Mouse (Mus musculus) hindbrain, embryonic 14.5 days (tissue): Measurements from ENCODE around the gene Hvcn1. TPM values are rescaled to one million over a fixed set of nuclear protein-coding genes. Genes with fewer than 3 reads are reported as not detected.

Experiments used
- ATAC-seq: fragments of 200-750 bp; cut with Nextera tagmentation; 2 replicates; pipeline ENCODE4 v1.8.0; 2017; ENCODE audit warnings: moderate number of reproducible peaks, mild to moderate bottlenecking, moderate TSS enrichment, moderate library complexity; ENCODE audit not compliant: low FRiP score
- DNase-seq: peaks from one replicate; pipeline ENCODE4 v3.0.0-alpha.2; 2015; ENCODE audit warnings: low spot score
- H3K27ac ChIP-seq: fragments of 300-500 bp; sonication (generic); 2 replicates; pipeline ENCODE4 v1.5.1; 2014; ENCODE audit warnings: mild to moderate bottlenecking, moderate library complexity
- H3K27me3 ChIP-seq: fragments of 300-500 bp; sonication (generic); 2 replicates; pipeline ENCODE4 v1.6.1; 2014; ENCODE audit warnings: mild to moderate bottlenecking, low read length, mixed read lengths; ENCODE audit not compliant: control insufficient read depth, insufficient read depth
- H3K36me3 ChIP-seq: fragments of 300-500 bp; sonication (generic); replicated peaks from 2 replicates; pipeline ENCODE4 v1.6.1; 2014; ENCODE audit not compliant: control insufficient read depth, insufficient read depth
- H3K4me1 ChIP-seq: fragments of 300-500 bp; sonication (generic); replicated peaks from 2 replicates; pipeline ENCODE4 v1.6.1; 2014; ENCODE audit warnings: antibody characterized with exemption, low read length, mixed read lengths; ENCODE audit not compliant: control insufficient read depth, insufficient read depth
- H3K4me2 ChIP-seq: fragments of 300-500 bp; sonication (generic); replicated peaks from 2 replicates; pipeline ENCODE4 v1.6.1; 2014; ENCODE audit warnings: mild to moderate bottlenecking, moderate library complexity
- H3K4me3 ChIP-seq: fragments of 300-500 bp; sonication (generic); replicated peaks from 2 replicates; pipeline ENCODE4 v1.5.1; 2014; ENCODE audit warnings: mild to moderate bottlenecking, low read length
- H3K9ac ChIP-seq: fragments of 300-500 bp; sonication (generic); 2 replicates; pipeline ENCODE4 v1.6.1; 2014
- H3K9me3 ChIP-seq: fragments of 300-500 bp; sonication (generic); 2 replicates; pipeline ENCODE4 v1.6.1; 2016; ENCODE audit warnings: low read length; ENCODE audit not compliant: control insufficient read depth
- WGBS: fragments of 180-500 bp; shearing (Covaris S2); extraction: QIAGEN DNeasy Blood & Tissue Kit; methylation state at CpG from one replicate; pipeline ENCODE4 v1.1.7; 2014; 5-methylcytosine and 5-hydroxymethylcytosine counted together
- polyA plus RNA-seq: library from polyadenylated mRNA; unstranded; fragments of >200 nt; fragmentation: Nextera tagmentation; extraction: Ambion mirVana; gene quantifications from 2 replicates; pipeline ENCODE4 v1.2.1, GENCODE M21; 2014

Hvcn1 gene
- polyA plus RNA-seq, result 1.2 and 1.5 TPM in 2 replicates

DNA sequence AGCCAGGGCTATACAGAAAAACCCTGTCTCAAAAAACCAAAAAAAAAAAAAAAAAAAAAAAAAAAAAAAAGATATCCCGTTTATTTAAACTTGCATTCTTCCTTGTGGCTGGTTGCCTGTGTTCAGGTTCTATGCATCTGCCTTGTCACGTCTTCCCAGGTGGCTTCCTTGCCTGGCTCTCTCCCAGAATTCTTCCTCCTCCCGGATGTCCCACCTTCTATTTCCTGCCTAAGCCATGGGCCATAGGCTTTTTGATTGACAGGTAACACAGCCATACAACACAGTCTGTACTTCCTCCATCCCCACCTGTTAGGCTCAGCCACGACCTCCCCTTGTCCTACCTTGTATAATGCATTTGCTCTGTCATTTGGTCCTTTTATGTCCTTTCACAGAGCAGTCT, at the start of gene Hvcn1:
Gene Hvcn1, plus strand, starts transcription at position 330 of the 400 bp plus-strand sequence.
- DNase-seq (no peak), ATAC-seq (no peak)
- H3K4me3 ChIP-seq, result no peak within 1 kb of the TSS
- H3K9me3 ChIP-seq, result no peaks in the 10 kb centered on the region
- 83% methylated on average over 4 of the region's 4 CpGs for WGBS
- H3K27me3 ChIP-seq, result no peaks in the 10 kb centered on the region
- H3K36me3 ChIP-seq, result no peaks in the 10 kb centered on the region
- H3K4me2 ChIP-seq, result no peak within 1 kb of the TSS
- no peak within 1 kb of the TSS for H3K9ac ChIP-seq
- H3K27ac ChIP-seq, result no peak within 1 kb of the TSS
- peaks cover 9% of the 10 kb centered on the region for H3K4me1 ChIP-seq

DNA sequence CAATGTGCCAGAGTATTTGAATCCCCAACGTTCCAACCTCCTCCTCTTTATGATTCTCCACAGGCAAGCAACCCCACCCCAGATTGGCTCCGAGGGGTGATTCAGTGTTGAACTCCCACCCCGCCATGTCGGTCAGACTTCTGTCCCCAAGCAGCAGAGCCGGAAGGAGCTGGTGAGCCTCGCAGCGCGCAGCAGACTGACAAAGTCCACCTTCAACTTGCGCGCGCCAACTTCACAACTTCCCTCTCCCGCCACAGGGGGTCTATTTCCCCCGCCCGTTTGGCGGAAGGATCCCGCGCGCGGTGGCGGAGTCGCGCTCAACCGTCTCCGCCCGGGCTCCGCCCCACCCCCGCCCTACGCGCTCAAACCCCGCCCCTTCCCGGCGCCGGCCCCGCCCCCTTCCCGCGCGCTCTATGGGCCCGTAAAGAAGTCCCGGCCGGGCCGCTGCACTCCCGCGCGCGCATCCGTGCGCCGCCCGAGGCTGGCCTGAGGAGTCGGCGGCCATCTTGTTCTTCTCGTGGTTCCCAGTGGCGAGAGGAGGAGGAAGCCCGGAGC, 48.7 kb upstream of the Hvcn1 start, which contains the start of gene Ppp1cc:
Gene Ppp1cc, plus strand, starts transcription at position 452 of the 555 bp plus-strand sequence.
- under 1% methylated on average over 54 of the region's 54 CpGs for WGBS
- Histone ChIP-seq H3K27ac (peak within 1 kb of the TSS; percentile 88), H3K9ac (peak within 1 kb of the TSS; percentile 94), H3K36me3 (0 out of 2 replicates have a peak, but pooled peaks cover 9% of the 10 kb centered on the region), H3K9me3 (no peaks in the 10 kb centered on the region), H3K4me3 (peak within 1 kb of the TSS; percentile 76), H3K4me2 (peak within 1 kb of the TSS; percentile 69), H3K27me3 (no peaks in the 10 kb centered on the region), H3K4me1 (peaks cover 37% of the 10 kb centered on the region)
- DNase-seq, result peak; percentile 94
- peak; percentile 92 for ATAC-seq

DNA sequence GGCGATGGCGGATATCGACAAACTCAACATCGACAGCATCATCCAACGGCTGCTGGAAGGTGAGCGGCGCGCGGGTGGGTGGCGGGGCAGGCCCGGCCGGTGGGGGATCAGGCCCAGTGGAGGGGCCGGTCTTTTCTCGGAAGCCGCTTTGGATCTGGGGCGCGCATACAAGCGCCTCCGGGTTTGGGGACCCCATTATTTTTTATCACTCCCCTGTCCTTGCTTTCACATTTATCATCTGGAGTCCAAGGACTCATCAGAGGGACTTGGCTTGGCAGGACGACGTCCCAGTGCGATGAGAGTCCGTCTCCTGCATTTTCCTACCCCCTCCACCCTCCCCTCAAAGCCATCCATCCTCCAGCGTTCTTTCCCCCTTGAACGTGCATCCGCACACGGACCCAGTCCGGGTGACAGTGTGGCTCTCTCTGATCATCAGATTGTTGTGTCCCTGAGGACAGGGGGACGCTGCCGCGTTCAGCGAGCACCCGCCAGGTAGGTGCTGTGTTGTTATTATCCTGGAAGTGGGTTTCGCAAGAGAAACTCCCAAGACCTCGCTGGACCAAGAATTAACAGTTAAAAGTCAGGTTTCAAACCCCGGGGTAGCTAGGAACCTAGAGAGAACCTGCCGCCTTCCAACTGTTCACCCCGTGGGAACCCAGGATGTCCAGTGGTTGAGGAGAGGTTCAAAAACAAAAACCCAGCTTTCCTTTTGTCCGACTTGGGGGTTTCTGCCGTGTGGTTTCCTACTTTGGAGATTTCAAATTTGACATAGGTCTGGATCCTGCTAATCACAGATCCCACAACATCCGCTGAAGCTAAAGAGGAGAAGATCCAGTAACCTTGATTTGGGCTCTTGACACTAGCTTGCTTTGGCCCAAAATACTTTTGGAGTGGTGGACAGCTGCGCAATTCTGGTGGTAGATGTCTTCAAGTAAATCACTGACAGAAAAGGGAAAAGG, 47.8 kb upstream of the Hvcn1 start:
- peaks cover 46% of the 10 kb centered on the region for H3K4me1 ChIP-seq

DNA sequence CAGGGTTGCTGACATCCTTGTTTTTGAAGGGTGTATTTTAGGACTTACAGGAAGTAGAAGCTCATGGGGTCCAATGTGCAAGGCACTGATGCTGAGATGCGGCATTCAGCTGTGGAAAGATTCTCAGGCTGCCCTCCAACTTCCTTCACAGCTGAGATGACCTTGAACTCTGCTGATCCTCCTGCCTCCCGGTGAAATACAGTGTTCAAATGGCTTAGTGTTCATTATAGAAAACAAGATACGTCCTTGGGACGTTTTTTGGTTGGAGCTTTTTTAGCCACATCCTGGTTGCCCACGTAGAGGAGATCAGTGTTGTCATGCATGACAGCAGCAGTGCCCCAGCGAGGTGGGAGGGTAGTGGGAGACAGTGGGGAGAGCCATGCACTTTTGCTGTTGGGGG, 43.4 kb upstream of the Hvcn1 start:
- H3K36me3 ChIP-seq, result peaks cover 41% of the 10 kb centered on the region
- H3K9ac ChIP-seq, result 0 out of 2 replicates have a peak overlapping the region, but pooled peaks have one; percentile 39
- H3K27ac ChIP-seq, result no peak overlapping the region
- no peaks in the 10 kb centered on the region for H3K9me3 ChIP-seq
- no peaks in the 10 kb centered on the region for H3K27me3 ChIP-seq
- 67% methylated on average over 6 of the region's 6 CpGs for WGBS
- no peak for ATAC-seq
- H3K4me3 ChIP-seq, result no peak overlapping the region
- no peak overlapping the region for H3K4me2 ChIP-seq
- no peak for DNase-seq
- peaks cover 83% of the 10 kb centered on the region for H3K4me1 ChIP-seq

More for the DNA sequence above, 47.8 kb upstream of the Hvcn1 start:
- H3K27me3 ChIP-seq, result no peaks in the 10 kb centered on the region
- WGBS, result 3% methylated on average over 42 of the region's 42 CpGs
- H3K9ac ChIP-seq, result peak overlapping the region; percentile 94
- H3K36me3 ChIP-seq, result peaks cover 17% of the 10 kb centered on the region; the same call in 1 of the 2 replicates
- H3K4me3 ChIP-seq, result peak overlapping the region; percentile 76
- peak; percentile 31 for DNase-seq
- no peaks in the 10 kb centered on the region for H3K9me3 ChIP-seq
- H3K4me2 ChIP-seq, result peak overlapping the region; percentile 69
- ATAC-seq, result peak; percentile 28; the same call in 1 of the 2 replicates
- peak overlapping the region; percentile 88 for H3K27ac ChIP-seq

DNA sequence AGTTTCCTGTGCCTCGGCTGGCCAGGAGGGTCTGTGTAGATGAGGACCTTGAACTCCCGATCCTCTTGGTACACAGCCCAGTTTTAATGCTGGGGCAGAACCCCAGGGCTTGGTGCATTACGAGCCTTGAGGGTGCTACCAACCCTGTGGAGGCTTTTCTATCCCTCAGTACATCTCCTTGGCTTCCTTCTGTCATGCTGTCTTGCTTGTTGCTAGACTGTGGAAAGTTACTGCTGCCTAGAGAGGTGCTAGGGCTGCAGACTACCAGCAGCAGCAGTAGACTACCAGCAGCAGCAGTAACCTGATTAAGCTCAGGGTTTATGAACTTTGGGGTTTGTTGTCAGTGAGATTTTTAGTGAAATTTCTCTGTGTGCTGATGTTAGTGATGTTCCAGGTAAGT, 42.6 kb upstream of the Hvcn1 start:
- H3K9me3 ChIP-seq, result no peaks in the 10 kb centered on the region
- 0 out of 2 replicates have a peak overlapping the region, but pooled peaks have one; percentile 2 for H3K4me2 ChIP-seq
- H3K4me1 ChIP-seq, result peaks cover 83% of the 10 kb centered on the region
- no peaks in the 10 kb centered on the region for H3K27me3 ChIP-seq
- ATAC-seq (no peak), DNase-seq (no peak)
- no peak overlapping the region for H3K27ac ChIP-seq
- H3K36me3 ChIP-seq, result peaks cover 48% of the 10 kb centered on the region
- 71% methylated on average over 3 of the region's 3 CpGs for WGBS
- H3K4me3 ChIP-seq, result no peak overlapping the region
- H3K9ac ChIP-seq, result no peak overlapping the region

- Histone ChIP-seq H3K27me3 (no peaks in the 10 kb centered on the region), H3K4me1 (peaks cover 72% of the 10 kb centered on the region), H3K4me3 (no peak overlapping the region), H3K9ac (0 out of 2 replicates have a peak overlapping the region, but pooled peaks have one; percentile 13), H3K27ac (no peak overlapping the region), H3K36me3 (peaks cover 61% of the 10 kb centered on the region), H3K9me3 (no peaks in the 10 kb centered on the region), H3K4me2 (no peak overlapping the region)
- 52% methylated on average over 6 of the region's 6 CpGs for WGBS
- ATAC-seq, result no peak
- no peak for DNase-seq
These were observed 41.2 kb upstream of the Hvcn1 start for GRCm38 (mm10) chr5:122165233-122165915.

- peak; percentile 27 for DNase-seq
- peaks cover 70% of the 10 kb centered on the region for H3K36me3 ChIP-seq
- peak overlapping the region; percentile 33 for H3K9ac ChIP-seq
- H3K4me3 ChIP-seq, result no peak overlapping the region
- H3K9me3 ChIP-seq, result no peaks in the 10 kb centered on the region
- H3K27ac ChIP-seq, result peak overlapping the region; percentile 63
- H3K27me3 ChIP-seq, result no peaks in the 10 kb centered on the region
- H3K4me2 ChIP-seq, result peak overlapping the region; percentile 15; the same call in 1 of the 2 replicates
- peaks cover 59% of the 10 kb centered on the region for H3K4me1 ChIP-seq
- no peak for ATAC-seq
- WGBS, result 38% methylated on average over 8 of the region's 8 CpGs
These were observed 39.9 kb upstream of the Hvcn1 start for GRCm38 (mm10) chr5:122166636-122167161.

- peaks cover 41% of the 10 kb centered on the region for H3K4me1 ChIP-seq
- no peaks in the 10 kb centered on the region for H3K9me3 ChIP-seq
- H3K9ac ChIP-seq, result no peak overlapping the region
- H3K27me3 ChIP-seq, result no peaks in the 10 kb centered on the region
- WGBS, result 95% methylated on average over 14 of the region's 14 CpGs
- no peak overlapping the region for H3K4me2 ChIP-seq
- H3K36me3 ChIP-seq, result peaks cover 78% of the 10 kb centered on the region
- H3K27ac ChIP-seq, result no peak overlapping the region
- ATAC-seq, result no peak
- DNase-seq, result no peak
- H3K4me3 ChIP-seq, result no peak overlapping the region
These were observed 38.1 kb upstream of the Hvcn1 start for GRCm38 (mm10) chr5:122168344-122169069.
